Mouse (Mus musculus) liver, embryonic 12.5 days (tissue): Measurements from ENCODE around the gene Tmem100. TPM values are rescaled to one million over a fixed set of nuclear protein-coding genes. Genes with fewer than 3 reads are reported as not detected.

Experiments
- ATAC-seq: fragments of 200-750 bp; cut with Nextera tagmentation; 2 replicates; pipeline ENCODE4 v1.8.0; 2017; ENCODE audit warnings: moderate number of reproducible peaks, mild to moderate bottlenecking, moderate library complexity
- H3K27ac ChIP-seq: fragments of 300-500 bp; sonication (generic); 2 replicates; pipeline ENCODE4 v1.5.1; 2016; ENCODE audit warnings: mild to moderate bottlenecking
- H3K27me3 ChIP-seq: fragments of 300-500 bp; sonication (generic); replicated peaks from 2 replicates; pipeline ENCODE4 v1.6.1; 2016; ENCODE audit warnings: mild to moderate bottlenecking, moderate library complexity
- H3K36me3 ChIP-seq: fragments of 300-500 bp; sonication (generic); 2 replicates; pipeline ENCODE4 v1.6.1; 2016; ENCODE audit warnings: mild to moderate bottlenecking, moderate library complexity
- H3K4me1 ChIP-seq: fragments of 300-500 bp; sonication (generic); 2 replicates; pipeline ENCODE4 v1.6.1; 2016
- H3K4me2 ChIP-seq: fragments of 300-500 bp; sonication (generic); 2 replicates; pipeline ENCODE4 v1.6.1; 2016; ENCODE audit warnings: mild to moderate bottlenecking, moderate library complexity
- H3K4me3 ChIP-seq: fragments of 300-500 bp; sonication (generic); 2 replicates; pipeline ENCODE4 v1.5.1; 2016; ENCODE audit warnings: mild to moderate bottlenecking, moderate library complexity
- H3K9ac ChIP-seq: fragments of 300-500 bp; sonication (generic); 2 replicates; pipeline ENCODE4 v1.6.1; 2016; ENCODE audit warnings: mild to moderate bottlenecking, moderate library complexity
- H3K9me3 ChIP-seq: fragments of 300-500 bp; sonication (generic); replicated peaks from 2 replicates; pipeline ENCODE4 v1.6.1; 2016; ENCODE audit warnings: mild to moderate bottlenecking, moderate library complexity
- WGBS: fragments of 180-500 bp; shearing (Covaris S2); methylation state at CpG from one replicate; pipeline ENCODE4 v1.1.7; 2016; ENCODE audit not compliant: insufficient replicate concordance; 5-methylcytosine and 5-hydroxymethylcytosine counted together
- polyA plus RNA-seq: library from polyadenylated mRNA; unstranded; fragments of >200 nt; fragmentation: Nextera tagmentation; extraction: Ambion mirVana; gene quantifications from 2 replicates; pipeline ENCODE4 v1.2.1, GENCODE M21; 2016

The Tmem100 gene
- polyA plus RNA-seq: 0.43 and 0.55 TPM in 2 replicates

DNA sequence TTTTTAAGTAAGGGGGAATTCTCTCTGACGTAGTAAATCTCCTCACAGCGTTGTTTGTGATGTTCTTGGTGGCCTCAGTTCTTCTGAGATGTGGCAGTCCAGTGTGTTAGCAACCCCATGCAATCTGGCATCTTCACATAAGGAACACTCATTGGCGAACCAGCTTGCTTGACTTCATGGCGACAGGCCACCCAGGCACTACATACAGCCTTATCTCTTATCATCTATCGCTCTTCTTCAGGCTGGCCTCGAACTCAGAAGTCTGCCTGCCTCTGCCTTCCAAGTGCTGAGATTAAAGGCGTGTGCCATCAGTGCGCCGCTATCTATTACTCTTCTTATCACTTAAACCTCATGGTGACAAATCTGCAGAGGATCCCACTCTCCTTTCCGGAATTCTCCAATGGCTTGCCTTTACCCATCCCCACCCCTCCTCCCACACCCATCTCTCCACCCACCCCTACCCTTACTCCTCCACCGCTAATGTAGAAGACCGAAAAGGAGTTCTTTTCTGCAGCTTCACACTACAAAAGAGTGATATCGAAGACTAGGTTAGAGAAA, at the start of gene Tmem100:
Gene Tmem100 (plus strand): TSS at position 508 of the 558 bp plus-strand sequence.
- H3K4me3 ChIP-seq: peak within 1 kb of the TSS; percentile 13; the same call in 1 of the 2 replicates
- peak within 1 kb of the TSS; percentile 32 for H3K4me2 ChIP-seq
- no peak within 1 kb of the TSS for H3K27ac ChIP-seq
- WGBS: 26% methylated on average over 13 of the region's 13 CpGs
- H3K36me3 ChIP-seq: no peaks in the 10 kb centered on the region
- peaks cover 49% of the 10 kb centered on the region for H3K27me3 ChIP-seq
- H3K9ac ChIP-seq: no peak within 1 kb of the TSS
- H3K4me1 ChIP-seq: no peaks in the 10 kb centered on the region
- ATAC-seq: no peak
- H3K9me3 ChIP-seq: no peaks in the 10 kb centered on the region

DNA sequence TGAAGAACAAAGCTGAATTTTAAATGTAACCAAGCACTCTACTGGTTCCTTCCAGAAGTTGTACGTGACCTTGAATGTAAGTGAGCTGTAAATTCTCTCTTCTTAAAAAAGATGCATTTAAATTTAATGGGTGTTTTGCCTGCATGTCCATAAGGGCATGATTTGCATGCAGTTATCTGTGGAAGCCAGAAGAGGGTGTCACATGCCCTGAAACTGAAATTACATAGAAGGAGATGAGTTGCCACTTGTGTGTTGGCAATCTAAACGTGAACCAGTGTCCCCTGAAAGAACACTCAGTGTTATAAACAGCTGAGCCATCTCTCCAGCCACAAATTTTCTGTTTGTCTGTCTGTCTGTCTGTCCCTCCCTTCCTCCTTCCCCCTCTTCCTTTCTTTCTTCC, 47.2 kb upstream of the Tmem100 start:
- Histone ChIP-seq H3K27ac (no peak overlapping the region), H3K9ac (no peak overlapping the region), H3K36me3 (0 out of 2 replicates have a peak, but pooled peaks cover 4% of the 10 kb centered on the region), H3K4me3 (no peak overlapping the region), H3K4me2 (no peak overlapping the region), H3K27me3 (no peaks in the 10 kb centered on the region), H3K9me3 (no peaks in the 10 kb centered on the region), H3K4me1 (peaks cover 5% of the 10 kb centered on the region; the same call in 1 of the 2 replicates)
- WGBS: 61% methylated on average over 2 of the region's 2 CpGs
- ATAC-seq: no peak

DNA sequence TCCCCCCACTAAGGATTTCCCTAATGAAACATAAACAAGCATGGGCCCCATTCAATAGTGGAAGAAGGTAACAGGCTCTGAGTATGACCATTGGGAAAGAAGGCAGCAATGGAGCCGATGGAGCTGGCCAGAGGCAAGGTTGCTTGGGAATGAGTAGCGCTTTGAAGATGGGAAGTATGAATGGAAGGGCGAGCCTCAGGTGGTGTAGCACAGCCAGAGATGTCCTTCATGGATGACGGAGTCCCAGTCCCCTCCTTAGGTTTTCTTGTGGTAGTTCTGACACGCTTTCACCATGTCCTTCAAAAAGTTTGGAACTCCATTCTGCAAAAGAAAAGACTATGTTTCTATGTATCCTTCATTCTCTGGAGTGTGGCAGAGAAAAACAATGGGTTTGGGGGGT, 45.7 kb upstream of the Tmem100 start:
- no peak overlapping the region for H3K4me3 ChIP-seq
- no peaks in the 10 kb centered on the region for H3K9me3 ChIP-seq
- ATAC-seq: no peak
- 0 out of 2 replicates have a peak, but pooled peaks cover 4% of the 10 kb centered on the region for H3K36me3 ChIP-seq
- no peak overlapping the region for H3K27ac ChIP-seq
- WGBS: 81% methylated on average over 5 of the region's 5 CpGs
- no peak overlapping the region for H3K9ac ChIP-seq
- no peak overlapping the region for H3K4me2 ChIP-seq
- no peaks in the 10 kb centered on the region for H3K4me1 ChIP-seq
- no peaks in the 10 kb centered on the region for H3K27me3 ChIP-seq

DNA sequence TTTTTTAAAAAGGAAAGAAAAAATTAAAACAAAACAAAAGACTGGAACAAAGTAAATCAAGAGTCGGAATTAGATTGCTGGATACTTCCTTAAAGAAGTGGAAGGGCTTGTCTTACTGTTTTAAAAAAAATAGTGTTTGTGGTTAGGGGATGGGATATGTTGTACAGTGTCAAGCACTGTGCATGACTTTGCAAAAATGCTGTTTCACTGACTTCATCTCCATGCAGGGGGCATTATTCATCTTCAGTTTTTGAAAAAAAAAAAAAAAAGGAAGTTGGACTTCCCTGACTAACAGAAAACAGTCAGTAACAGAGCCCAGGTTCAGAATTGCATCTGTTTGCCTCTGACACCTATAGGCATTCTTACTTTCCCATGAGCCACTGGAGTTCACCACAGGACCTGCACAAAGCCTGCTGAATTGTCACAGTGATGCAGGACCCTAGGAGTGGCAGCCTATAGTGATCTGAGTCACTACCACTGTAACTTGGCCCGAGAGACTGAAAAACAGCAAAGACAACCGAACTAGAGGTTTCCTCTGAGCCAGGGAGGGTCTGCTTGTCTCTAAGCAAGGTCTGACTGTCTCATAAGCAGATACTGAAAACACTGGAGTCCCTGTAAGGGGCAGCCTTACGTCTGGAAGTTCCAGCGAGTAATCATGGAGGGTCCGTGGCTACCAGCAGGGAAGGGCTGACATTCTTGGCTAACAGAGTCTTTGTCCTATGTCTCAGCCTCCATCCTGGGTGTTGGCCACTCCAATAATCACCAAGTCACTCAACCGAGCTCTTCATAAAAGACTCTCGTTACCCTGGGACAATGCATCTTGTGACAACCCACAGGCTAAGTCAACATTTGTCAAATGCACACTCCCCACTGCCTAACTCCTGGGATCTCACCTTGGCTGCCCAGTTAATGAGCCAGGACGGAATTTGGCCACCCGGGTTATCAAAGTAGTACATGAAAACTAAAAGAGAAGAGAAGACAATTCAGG, 44.7 kb upstream of the Tmem100 start:
- WGBS: 58% methylated on average over 10 of the region's 10 CpGs
- Histone ChIP-seq H3K4me2 (no peak overlapping the region), H3K36me3 (0 out of 2 replicates have a peak, but pooled peaks cover 4% of the 10 kb centered on the region), H3K9me3 (no peaks in the 10 kb centered on the region), H3K4me3 (no peak overlapping the region), H3K9ac (no peak overlapping the region), H3K27me3 (no peaks in the 10 kb centered on the region), H3K27ac (no peak overlapping the region), H3K4me1 (no peaks in the 10 kb centered on the region)
- ATAC-seq: no peak

DNA sequence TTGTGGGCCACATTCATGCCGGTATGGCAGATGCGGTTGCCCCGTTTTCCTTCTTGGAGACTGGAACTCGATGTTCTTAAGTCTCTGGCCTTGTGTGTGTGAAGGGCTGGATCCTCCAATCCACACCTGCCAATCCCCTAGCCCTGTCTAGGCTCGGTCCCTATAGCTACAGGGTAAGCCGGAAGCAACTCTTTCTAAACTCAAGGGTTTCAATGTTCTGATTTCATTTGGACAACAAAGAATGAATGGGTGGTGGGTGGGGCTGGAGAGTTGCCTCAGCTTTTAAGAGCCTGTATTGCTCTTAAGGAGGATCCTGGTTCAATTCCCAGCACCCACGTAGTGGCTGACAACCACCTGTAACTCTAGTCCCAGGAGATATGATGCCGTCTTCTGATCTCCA, 43.6 kb upstream of the Tmem100 start:
- Histone ChIP-seq H3K27ac (no peak overlapping the region), H3K4me2 (no peak overlapping the region), H3K9me3 (no peaks in the 10 kb centered on the region), H3K4me1 (no peaks in the 10 kb centered on the region), H3K9ac (no peak overlapping the region), H3K27me3 (no peaks in the 10 kb centered on the region), H3K36me3 (0 out of 2 replicates have a peak, but pooled peaks cover 4% of the 10 kb centered on the region), H3K4me3 (no peak overlapping the region)
- ATAC-seq: no peak
- WGBS: 78% methylated on average over 8 of the region's 8 CpGs

DNA sequence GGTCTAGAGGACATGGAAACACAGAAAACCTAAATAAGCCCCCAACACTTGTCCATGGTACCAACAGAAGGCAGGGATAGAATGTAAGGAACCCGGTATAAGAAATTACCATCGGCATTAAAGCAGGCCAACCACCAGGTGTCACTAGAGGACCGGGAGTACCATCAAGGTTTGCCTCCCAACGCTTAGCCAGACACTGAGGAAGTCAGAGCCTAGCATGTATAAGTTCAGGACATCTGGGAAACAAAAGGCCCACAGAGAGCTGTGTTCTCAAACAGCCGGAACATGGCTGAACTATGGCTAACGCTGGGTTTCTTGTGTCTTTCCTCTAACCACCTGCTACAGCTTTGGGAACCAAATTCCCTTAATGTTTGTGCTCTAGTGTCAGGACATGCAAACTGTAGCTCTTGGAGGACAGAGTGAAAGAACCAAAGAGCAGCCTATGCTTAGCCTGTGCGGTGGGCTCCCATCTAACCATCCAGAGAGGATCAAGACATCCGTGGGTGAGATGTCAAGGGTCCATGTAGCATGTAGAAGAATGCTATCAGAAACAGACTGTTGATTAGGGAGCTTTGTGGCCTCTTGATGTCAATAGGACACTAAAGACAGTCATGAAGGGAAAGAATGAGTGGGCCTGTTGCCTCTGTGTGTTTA, 41.1 kb upstream of the Tmem100 start:
- Histone ChIP-seq H3K4me2 (no peak overlapping the region), H3K4me3 (no peak overlapping the region), H3K27ac (no peak overlapping the region), H3K9ac (no peak overlapping the region), H3K36me3 (0 out of 2 replicates have a peak, but pooled peaks cover 4% of the 10 kb centered on the region), H3K9me3 (no peaks in the 10 kb centered on the region), H3K27me3 (no peaks in the 10 kb centered on the region), H3K4me1 (no peaks in the 10 kb centered on the region)
- WGBS: 20% methylated on average over 8 of the region's 8 CpGs
- ATAC-seq: no peak

DNA sequence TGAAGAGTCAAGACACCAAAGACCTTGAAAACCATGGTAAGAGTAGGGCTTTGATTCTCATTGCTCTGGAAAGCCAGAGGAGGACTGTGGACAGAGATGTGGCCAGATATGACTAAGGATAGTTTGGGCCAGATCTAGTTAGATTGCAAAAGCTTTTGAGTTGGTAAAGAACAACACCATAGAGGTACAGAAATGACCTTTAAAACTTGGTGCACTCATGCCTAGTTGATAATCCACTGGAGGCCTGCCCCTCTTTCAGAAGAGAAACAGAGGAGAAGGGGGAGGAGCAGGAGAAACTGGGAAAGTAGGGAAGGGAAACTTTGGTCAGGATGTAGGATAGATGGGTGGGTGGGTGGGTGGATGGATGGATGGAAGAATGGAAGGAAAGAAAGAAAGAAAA, 38.5 kb upstream of the Tmem100 start:
- Histone ChIP-seq H3K4me1 (no peaks in the 10 kb centered on the region), H3K9ac (no peak overlapping the region), H3K4me3 (no peak overlapping the region), H3K36me3 (0 out of 2 replicates have a peak, but pooled peaks cover 4% of the 10 kb centered on the region), H3K27ac (no peak overlapping the region), H3K27me3 (no peaks in the 10 kb centered on the region), H3K4me2 (no peak overlapping the region), H3K9me3 (no peaks in the 10 kb centered on the region)
- no peak for ATAC-seq

DNA sequence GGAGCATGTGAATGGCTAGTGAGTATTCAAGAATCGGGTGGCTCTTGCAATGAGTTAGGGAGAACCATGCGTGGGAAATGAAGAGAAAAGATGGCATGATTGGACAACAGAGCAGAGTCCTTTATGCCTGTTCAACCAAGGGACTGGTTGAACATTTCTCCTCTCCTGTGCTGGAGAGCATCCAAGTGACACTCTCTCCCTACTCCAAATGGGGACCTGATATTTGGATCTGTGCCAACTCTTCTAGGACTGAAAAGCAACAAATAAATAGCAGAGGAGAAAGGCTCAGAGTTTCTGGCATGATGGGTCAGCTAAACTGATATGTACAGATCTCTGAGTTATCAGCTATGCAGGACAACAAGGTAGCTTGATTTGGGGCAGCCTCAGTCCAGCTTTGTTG, 35.4 kb upstream of the Tmem100 start:
- no peak for ATAC-seq
- no peak overlapping the region for H3K4me3 ChIP-seq
- no peaks in the 10 kb centered on the region for H3K9me3 ChIP-seq
- no peak overlapping the region for H3K9ac ChIP-seq
- no peaks in the 10 kb centered on the region for H3K27me3 ChIP-seq
- no peaks in the 10 kb centered on the region for H3K36me3 ChIP-seq
- 65% methylated on average over 2 of the region's 2 CpGs for WGBS
- H3K4me1 ChIP-seq: no peaks in the 10 kb centered on the region
- H3K27ac ChIP-seq: no peak overlapping the region
- no peak overlapping the region for H3K4me2 ChIP-seq

DNA sequence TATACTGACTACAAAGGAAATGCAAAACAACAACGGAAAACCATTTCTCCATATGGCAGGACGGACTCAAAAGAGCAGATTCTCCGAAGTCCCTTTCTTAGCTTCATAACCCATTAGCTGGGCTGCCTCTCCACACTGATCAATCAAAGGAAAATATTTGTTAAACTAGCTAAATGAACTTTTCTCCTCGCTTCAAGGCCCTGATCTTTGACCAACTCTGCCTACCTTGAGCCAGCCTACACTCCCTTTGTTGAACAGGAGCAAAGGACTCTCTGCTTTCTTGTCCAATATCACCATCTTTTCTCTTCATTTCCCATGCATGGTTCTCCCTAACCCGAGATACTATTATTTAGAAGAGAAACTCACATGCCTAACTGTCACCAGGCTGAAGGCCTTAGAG, 34.6 kb upstream of the Tmem100 start:
- Histone ChIP-seq H3K27ac (no peak overlapping the region), H3K4me1 (no peaks in the 10 kb centered on the region), H3K4me2 (no peak overlapping the region), H3K27me3 (no peaks in the 10 kb centered on the region), H3K36me3 (no peaks in the 10 kb centered on the region), H3K4me3 (no peak overlapping the region), H3K9me3 (no peaks in the 10 kb centered on the region), H3K9ac (no peak overlapping the region)
- WGBS: 71% methylated on average over 5 of the region's 5 CpGs
- no peak for ATAC-seq

DNA sequence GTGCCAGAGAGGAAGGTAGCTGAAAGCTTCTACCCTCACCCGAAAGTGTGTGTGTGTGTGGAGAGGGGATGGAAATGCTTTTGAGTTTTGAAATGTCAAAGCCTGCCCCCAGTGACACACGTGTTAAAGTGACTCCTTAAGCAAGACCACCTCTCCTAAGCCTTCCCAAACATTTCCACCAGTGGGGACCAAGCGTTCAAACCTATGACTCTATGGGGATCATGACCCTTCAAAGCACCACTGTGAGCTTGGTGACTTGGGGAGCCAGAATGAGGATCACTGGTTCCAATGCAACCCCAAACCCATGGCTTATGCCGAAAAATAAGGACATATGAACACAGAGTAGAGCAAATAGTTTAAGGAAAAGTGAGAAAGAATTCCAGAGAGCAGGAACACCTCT, 33.7 kb upstream of the Tmem100 start:
- Histone ChIP-seq H3K4me2 (no peak overlapping the region), H3K27ac (no peak overlapping the region), H3K9me3 (no peaks in the 10 kb centered on the region), H3K4me3 (no peak overlapping the region), H3K9ac (no peak overlapping the region), H3K27me3 (no peaks in the 10 kb centered on the region), H3K36me3 (no peaks in the 10 kb centered on the region), H3K4me1 (peaks cover 3% of the 10 kb centered on the region; the same call in 1 of the 2 replicates)
- 74% methylated on average over 4 of the region's 4 CpGs for WGBS
- ATAC-seq: no peak

DNA sequence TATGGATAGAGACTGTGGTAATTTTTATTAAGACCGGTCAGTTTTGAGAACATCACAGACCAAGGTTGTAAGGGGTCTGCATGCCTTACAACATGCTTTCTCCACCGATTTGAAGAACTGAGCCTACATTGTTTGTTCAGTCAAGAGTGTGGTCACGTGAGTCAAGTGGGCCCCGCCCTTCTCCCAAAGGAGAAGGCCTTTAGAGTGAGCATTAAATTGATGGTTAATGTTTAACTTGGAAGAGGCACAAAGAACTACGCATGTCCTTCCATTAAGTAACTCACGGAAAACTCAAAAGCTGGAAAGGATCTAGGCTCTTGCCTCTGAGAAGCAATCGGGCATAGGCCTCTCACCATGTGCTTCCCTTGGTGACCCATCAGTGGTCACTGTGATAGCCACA, 33.3 kb upstream of the Tmem100 start:
- ATAC-seq: no peak
- Histone ChIP-seq H3K9ac (no peak overlapping the region), H3K27me3 (no peaks in the 10 kb centered on the region), H3K4me1 (peaks cover 7% of the 10 kb centered on the region), H3K27ac (no peak overlapping the region), H3K4me3 (no peak overlapping the region), H3K4me2 (no peak overlapping the region), H3K36me3 (no peaks in the 10 kb centered on the region), H3K9me3 (no peaks in the 10 kb centered on the region)
- WGBS: 81% methylated on average over 7 of the region's 7 CpGs
